Mouse (Mus musculus): Measurements from ENCODE around the gene Plekha6. TPM values are rescaled to one million over a fixed set of nuclear protein-coding genes. Genes with fewer than 3 reads are reported as not detected.

Plekha6 gene
- total and polyA plus RNA-seq, 3 experiments: 11.8 to 28.5 TPM; not detected in 1

DNA sequence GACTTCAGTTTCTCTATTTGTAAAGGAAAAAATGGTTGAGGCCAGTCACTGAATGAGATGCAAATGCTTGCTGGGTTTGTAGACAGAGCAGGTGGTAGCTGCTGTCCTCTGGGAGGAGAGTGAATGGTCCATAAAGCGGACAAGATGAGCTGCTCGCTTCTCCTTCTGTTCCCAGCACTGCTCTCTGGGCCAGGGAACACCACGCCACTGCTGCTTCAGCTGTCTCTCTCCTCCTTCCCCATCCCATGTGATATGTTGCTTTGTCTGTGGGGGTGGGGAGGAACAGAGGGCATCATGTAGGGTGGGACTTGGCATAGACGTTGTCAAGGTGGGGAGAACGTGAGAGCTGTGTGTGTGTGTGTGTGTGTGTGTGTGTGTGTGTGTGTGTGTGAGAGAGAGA, 53.0 kb downstream of the Plekha6 start:
- Histone ChIP-seq H3K4me3 (ENCODE audit: control insufficient read depth in 1 of 2, insufficient read depth in 1 of 2, low read depth in 2 of 2, low read length in 2 of 2) (no peak overlapping the region), H3K4me1 (ENCODE audit: control insufficient read depth in 1 of 2, insufficient read depth in 2 of 2, low read length in 2 of 2) (no peaks in the 10 kb centered on the region), H3K9ac (ENCODE audit: control insufficient read depth, low read depth, low read length, poor library complexity, severe bottlenecking) (no peak overlapping the region), H3K27ac (ENCODE audit: control insufficient read depth, low read depth, low read length) (no peak overlapping the region), H3K9me3 (replicated peaks; ENCODE audit: insufficient read depth, low read length) (no peaks in the 10 kb centered on the region), H3K36me3 (ENCODE audit: control insufficient read depth in 1 of 2, insufficient read depth in 2 of 2, low read length in 2 of 2) (no peaks in the 10 kb centered on the region), H3K79me2 (ENCODE audit: control insufficient read depth, insufficient read depth, low read length, poor library complexity) (no peaks in the 10 kb centered on the region), H3K27me3 (ENCODE audit: control insufficient read depth in 1 of 2, insufficient read depth in 2 of 2, low read length in 2 of 2) (no peaks in the 10 kb centered on the region)
- TF ChIP-seq TBP (IDR thresholded peaks at IDR 0.05; ENCODE audit: low read depth, low read length) (no peak), ZKSCAN1 (IDR thresholded peaks at IDR 0.05; ENCODE audit: low read depth, low read length) (no peak), TAL1 (IDR thresholded peaks at IDR 0.05; ENCODE audit: low read length) (no peak)
- no peak for DNase-seq (ENCODE audit: low read depth, low spot score)

DNA sequence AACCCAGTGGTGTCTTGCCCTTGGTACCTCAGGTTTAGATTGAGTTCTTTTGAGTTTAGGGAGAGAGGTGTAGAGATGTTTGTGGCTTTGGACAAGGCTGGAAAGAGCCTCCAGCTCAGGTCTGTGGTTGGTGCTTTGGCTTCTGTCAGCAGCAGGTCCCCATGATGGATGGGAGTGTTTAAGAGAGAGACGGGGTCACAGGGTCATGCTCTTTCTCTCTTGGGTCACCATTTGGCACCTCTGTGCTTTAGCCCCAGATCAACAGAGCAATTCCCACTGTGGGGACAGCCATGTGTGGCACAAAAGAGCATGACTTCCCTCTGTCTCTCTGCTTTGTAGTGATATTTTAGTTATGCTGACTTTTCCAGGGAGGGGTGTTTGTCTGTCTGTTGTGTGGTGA, 55.1 kb downstream of the Plekha6 start:
- Histone ChIP-seq H3K27me3 (ENCODE audit: control insufficient read depth in 1 of 2, insufficient read depth in 2 of 2, low read length in 2 of 2) (no peaks in the 10 kb centered on the region), H3K79me2 (ENCODE audit: control insufficient read depth, insufficient read depth, low read length, poor library complexity) (no peaks in the 10 kb centered on the region), H3K36me3 (ENCODE audit: control insufficient read depth in 1 of 2, insufficient read depth in 2 of 2, low read length in 2 of 2) (no peaks in the 10 kb centered on the region), H3K4me3 (ENCODE audit: control insufficient read depth in 1 of 2, insufficient read depth in 1 of 2, low read depth in 2 of 2, low read length in 2 of 2) (no peak overlapping the region), H3K9me3 (replicated peaks; ENCODE audit: insufficient read depth, low read length) (no peaks in the 10 kb centered on the region), H3K4me1 (ENCODE audit: control insufficient read depth in 1 of 2, insufficient read depth in 2 of 2, low read length in 2 of 2) (no peaks in the 10 kb centered on the region), H3K27ac (ENCODE audit: control insufficient read depth, low read depth, low read length) (no peak overlapping the region), H3K9ac (ENCODE audit: control insufficient read depth, low read depth, low read length, poor library complexity, severe bottlenecking) (no peak overlapping the region)
- DNase-seq (ENCODE audit: low read depth, low spot score): no peak
- TF ChIP-seq GATA1 (IDR thresholded peaks at IDR 0.05; ENCODE audit: low read depth, low read length) (no peak), POLR2AphosphoS5 (IDR thresholded peaks at IDR 0.05; ENCODE audit: borderline replicate concordance, low read depth, low read length) (no peak), MYB (IDR thresholded peaks at IDR 0.05; ENCODE audit: low read depth, low read length) (no peak), RAD21 (IDR thresholded peaks at IDR 0.05; ENCODE audit: low read depth, low read length) (no peak), MXI1 (IDR thresholded peaks at IDR 0.05; ENCODE audit: low read depth, low read length) (no peak), SMC3 (IDR thresholded peaks at IDR 0.05; ENCODE audit: low read depth, low read length) (no peak), JUND (IDR thresholded peaks at IDR 0.05; ENCODE audit: low read depth, low read length) (no peak), CHD1 (IDR thresholded peaks at IDR 0.05; ENCODE audit: low read depth, low read length) (no peak), EP300 (IDR thresholded peaks at IDR 0.05; ENCODE audit: low read depth in 1 of 2, low read length in 2 of 2) (no peak), POLR2AphosphoS2 (IDR thresholded peaks at IDR 0.05; ENCODE audit: low read length) (no peak), USF1 (IDR thresholded peaks at IDR 0.05; ENCODE audit: low read depth, low read length) (no peak)

DNA sequence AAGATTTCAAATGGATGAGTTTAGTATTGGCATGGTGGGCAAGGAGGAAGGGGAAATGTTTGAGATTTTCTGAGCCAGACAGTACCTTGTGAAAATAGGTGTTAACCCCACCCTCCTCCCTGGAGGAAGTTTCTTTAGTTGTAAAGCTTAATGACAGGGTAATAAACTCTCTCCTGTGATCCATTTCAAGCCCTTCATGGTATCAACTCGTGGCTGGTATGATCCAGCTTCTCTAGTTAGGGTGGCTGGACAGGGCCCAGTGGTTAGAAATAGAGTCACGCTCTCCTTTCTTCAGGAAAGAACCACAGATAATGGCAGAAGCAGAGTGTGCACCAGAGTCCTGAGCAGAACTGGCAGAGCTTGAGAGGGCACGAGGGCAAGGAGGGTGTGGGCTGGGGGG, 57.4 kb downstream of the Plekha6 start:
- no peaks in the 10 kb centered on the region for H3K79me2 ChIP-seq (ENCODE audit: control insufficient read depth, insufficient read depth, low read length, poor library complexity)
- no peak overlapping the region for H3K27ac ChIP-seq (ENCODE audit: control insufficient read depth, low read depth, low read length)
- no peaks in the 10 kb centered on the region for H3K9me3 ChIP-seq (replicated peaks; ENCODE audit: insufficient read depth, low read length)
- no peaks in the 10 kb centered on the region for H3K27me3 ChIP-seq (ENCODE audit: control insufficient read depth in 1 of 2, insufficient read depth in 2 of 2, low read length in 2 of 2)
- DNase-seq (ENCODE audit: low read depth, low spot score): no peak
- no peak for TF ChIP-seq MAFK (IDR thresholded peaks at IDR 0.05; ENCODE audit: borderline replicate concordance, low read depth, low read length)
- TF ChIP-seq SIN3A (IDR thresholded peaks at IDR 0.05; ENCODE audit: low read length): no peak
- no peak for TF ChIP-seq POLR2AphosphoS2 (IDR thresholded peaks at IDR 0.05; ENCODE audit: low read length)
- TF ChIP-seq JUND (IDR thresholded peaks at IDR 0.05; ENCODE audit: low read depth, low read length): no peak
- no peak for TF ChIP-seq GABPA (IDR thresholded peaks at IDR 0.05; ENCODE audit: low read depth, low read length)
- no peak for TF ChIP-seq RAD21 (IDR thresholded peaks at IDR 0.05; ENCODE audit: low read depth, low read length)
- TF ChIP-seq UBTF (IDR thresholded peaks at IDR 0.05; ENCODE audit: borderline replicate concordance, insufficient read depth, low read depth, low read length): no peak
- no peak for TF ChIP-seq E2F4 (IDR thresholded peaks at IDR 0.05; ENCODE audit: borderline replicate concordance, low read depth, low read length)
- TF ChIP-seq ZC3H11A (IDR thresholded peaks at IDR 0.05; ENCODE audit: low read depth, low read length): no peak
- no peak for TF ChIP-seq MXI1 (IDR thresholded peaks at IDR 0.05; ENCODE audit: low read depth, low read length)
- no peak for TF ChIP-seq MYC (IDR thresholded peaks at IDR 0.05; ENCODE audit: low read depth, low read length)
- H3K4me3 ChIP-seq (ENCODE audit: control insufficient read depth in 1 of 2, insufficient read depth in 1 of 2, low read depth in 2 of 2, low read length in 2 of 2): no peak overlapping the region
- H3K4me1 ChIP-seq (ENCODE audit: control insufficient read depth in 1 of 2, insufficient read depth in 2 of 2, low read length in 2 of 2): no peaks in the 10 kb centered on the region
- H3K36me3 ChIP-seq (ENCODE audit: control insufficient read depth in 1 of 2, insufficient read depth in 2 of 2, low read length in 2 of 2): no peaks in the 10 kb centered on the region
- no peak overlapping the region for H3K9ac ChIP-seq (ENCODE audit: control insufficient read depth, low read depth, low read length, poor library complexity, severe bottlenecking)

Data from MEL (cell line).